Mouse (Mus musculus) monocyte, adult 5-6 weeks (primary cell): ENCODE data around the gene Nudt22. TPM values are rescaled to one million over a fixed set of nuclear protein-coding genes. Genes with fewer than 3 reads are reported as not detected.

ENCODE experiments used
- ATAC-seq: fragments of 153-309, 156-312 bp; replicated peaks from 2 replicates; pipeline ENCODE4 v1.8.0; 2017; ENCODE audit warnings: mild to moderate bottlenecking; ENCODE audit not compliant: low TSS enrichment, insufficient number of reproducible peaks, severe bottlenecking, poor library complexity, low FRiP score
- total RNA-seq: library from RNA; stranded (forward); fragments of 200-1000, 200-491, 200-594 nt; gene quantifications from 3 replicates; pipeline ENCODE4 v1.2.3, GENCODE M21; 2017

Gene Nudt22
- total RNA-seq: 8.8 to 12.2 TPM (median 9.7 TPM) in 3 replicates

DNA sequence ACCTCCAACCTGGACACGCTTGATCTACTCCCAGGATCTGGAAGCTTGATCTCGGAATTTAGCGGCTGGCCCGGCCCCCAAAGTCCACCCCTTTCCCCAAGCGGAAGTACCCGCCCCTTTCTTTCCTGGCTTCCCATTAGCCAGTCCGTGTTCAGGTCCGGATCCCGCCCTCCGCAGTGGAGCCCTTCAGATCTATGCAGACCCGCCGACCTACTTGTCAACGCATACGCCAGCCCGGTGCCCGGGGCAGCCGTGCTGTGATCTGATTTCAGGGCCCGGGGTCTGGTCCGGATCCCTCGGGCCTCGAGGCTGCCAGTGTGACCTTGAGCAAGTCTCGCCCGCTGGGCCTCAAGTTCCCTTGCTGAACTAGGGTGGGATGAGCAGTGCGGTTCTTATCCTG, at the start of gene Nudt22, which contains the start of gene Trpt1:
TSS of gene Nudt22 (minus strand) at position 112 of the 400 bp plus-strand sequence.
TSS of gene Trpt1 (plus strand) at position 126 of the 400 bp plus-strand sequence.
- ATAC-seq: peak; percentile 47

DNA sequence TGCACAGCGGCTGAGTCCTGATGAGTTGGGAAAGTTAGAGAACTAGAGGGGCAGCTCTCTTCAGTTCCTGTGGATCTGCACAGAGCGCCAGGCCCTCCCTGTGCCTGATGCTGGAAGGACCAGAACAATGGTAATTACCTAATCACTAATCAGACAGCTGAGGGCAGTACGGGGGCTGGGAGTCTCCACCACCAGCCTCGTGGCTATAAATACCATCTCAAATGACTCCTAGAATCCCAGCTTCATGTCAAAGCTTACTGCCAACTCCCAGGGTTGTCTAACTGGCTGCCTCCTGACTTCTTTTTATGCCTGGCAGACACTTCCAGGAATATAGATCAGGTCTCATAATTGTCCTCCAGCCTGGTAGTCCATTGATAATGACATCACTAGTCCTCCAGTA, 48.8 kb upstream of the Nudt22 start:
- no peak for ATAC-seq

DNA sequence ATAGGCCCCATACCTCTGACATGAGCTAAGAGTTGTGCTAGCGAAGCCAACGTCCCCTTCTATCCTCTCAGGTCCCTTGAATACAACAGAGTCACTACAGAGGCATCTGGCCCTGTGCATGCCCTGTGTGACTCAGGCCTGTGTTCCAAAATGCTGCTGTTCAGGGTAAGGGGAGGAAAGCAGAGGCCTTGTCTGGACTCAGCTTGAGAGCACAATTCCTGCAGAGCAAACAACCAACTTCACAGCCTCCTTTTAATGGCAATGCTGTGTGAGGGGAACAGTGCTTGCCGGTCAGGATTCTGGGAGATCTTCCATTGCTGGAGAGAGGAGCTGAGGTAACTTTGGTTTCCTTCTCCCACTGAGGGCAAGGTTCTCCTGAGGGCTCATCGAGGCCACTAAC, 48.4 kb upstream of the Nudt22 start:
- ATAC-seq: no peak

DNA sequence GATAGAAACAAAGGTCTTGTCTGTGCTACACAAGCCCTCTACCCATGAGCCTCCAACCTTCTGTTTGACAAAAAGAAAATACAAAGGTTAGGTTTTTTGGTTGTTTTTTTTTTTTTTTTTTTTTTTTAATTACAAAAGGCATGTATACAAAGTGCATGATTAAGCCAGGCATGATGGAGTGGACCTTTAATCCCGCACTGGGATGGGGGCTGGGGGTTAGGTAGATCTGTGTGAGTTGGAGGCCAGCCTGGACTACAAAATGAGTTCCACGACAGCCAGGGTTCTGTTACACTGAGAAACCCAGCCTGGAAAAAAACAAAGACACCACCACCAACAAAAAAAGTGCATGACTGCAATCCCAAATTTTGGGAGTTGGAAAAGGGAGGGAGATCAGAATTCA, 45.3 kb upstream of the Nudt22 start:
- ATAC-seq: no peak

DNA sequence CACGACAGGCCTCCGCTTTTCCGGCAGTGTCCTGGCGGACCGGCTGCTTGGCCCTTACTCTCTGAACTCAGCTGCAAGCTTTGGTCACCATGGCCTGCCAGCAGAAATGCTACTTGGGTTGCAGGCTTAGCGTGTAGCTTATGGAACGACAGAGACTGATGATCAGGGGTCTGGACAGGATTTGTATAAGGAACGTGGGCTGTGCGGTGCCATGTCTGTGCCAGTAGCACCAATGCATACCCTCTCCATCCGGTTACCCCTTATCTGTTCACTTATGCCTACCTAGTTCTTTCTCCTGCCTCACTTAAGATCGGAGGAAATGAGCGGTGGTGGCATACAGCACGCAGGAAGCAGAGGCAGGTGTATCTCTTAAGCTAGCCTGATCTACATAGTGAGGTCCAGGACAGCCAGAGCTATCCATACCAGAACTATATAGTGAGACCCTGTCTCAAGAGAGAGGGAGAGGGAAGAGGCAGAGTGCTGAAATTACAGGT, 44.8 kb upstream of the Nudt22 start:
- ATAC-seq: 0 out of 2 replicates have a peak, but pooled peaks have one; percentile 1

DNA sequence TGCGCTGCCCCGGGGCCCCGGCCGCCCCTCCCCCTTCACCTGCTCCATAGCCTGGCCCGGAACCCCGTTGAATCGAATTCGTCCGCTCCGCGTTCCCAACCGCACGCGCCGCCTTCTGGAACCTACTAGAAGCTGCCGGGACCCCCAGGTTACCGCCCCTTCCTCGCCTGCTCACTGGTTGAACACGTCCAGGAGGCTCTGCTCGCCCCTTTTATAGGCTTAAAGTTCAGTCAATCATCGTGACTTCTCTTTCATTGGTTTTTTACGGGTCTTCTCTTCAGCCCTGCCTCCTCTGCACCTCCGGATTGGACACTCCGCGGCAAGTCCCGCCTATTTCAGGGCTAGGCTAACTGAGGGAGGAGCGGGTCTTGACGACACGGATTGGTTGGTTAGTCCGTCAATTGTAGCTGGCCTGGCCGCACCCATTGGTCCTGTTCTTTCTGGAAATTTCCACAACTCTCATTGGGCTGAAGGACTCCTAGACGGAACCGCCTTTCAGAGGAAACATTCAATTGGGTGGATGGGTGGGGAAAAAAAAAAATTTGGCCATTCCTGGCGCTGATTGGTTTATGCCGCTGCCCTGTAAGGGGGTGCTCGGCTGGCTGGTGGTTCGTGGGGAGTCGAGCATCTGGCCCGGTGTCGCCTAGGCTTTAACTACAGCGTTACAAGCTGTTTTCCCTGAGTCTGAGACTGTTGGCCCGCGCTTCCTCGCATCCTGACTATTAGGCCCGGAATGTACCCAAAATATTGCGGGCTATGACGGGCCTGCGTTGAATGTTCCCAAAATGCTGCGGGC, 44.1 kb upstream of the Nudt22 start, which contains the start of gene Stip1:
TSS of gene Stip1 (minus strand) at position 127 of the 796 bp plus-strand sequence.
- peak; percentile 96 for ATAC-seq

DNA sequence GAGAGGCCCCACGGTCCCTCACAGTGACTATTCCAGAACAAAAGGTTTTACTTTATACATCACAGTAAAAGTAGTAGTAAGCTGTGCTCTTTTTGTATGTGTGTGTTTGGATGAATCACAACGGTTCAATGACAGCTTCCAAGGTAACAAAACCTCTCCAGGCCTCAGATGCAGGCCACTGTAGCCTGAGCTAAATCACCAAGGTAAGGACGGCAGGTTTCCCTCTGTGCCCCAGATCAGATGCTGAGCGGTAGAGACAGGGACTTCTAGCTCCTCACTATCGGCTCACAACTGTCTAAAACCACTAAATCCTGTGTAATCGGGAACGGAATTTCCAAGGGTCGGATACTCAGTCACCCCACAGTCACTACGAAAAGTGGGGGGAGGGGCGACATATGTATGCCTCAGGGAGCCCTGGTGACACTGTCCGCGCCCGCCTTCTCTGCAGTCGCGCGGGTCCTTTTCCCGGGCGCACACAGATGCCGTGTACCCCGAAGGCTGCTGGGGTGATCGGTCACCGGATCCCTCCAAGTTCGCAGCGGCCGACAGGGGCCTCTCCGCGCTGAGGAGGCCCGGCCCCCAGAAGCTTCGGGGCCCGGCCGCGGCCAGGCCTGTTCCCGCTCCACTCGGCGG, 43.3 kb upstream of the Nudt22 start:
- ATAC-seq: no peak

DNA sequence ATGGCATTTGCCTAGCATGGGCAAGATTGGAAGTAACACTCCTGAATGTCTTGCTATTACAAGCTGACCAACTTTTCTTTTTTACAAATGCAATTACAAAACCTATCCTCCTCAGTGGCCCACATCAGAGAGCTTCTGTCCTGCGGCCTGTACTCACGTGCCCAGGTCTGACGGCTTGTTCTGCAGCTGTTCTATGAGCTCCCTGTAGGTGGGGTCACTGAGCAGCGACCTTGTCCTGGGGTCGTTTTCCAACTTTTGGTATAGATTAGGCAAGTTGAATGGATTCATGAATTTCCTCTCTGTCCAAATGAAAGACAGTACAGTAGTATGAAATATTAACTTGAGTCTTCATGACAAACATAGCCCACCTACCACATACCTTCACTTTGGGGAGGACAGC, 38.1 kb upstream of the Nudt22 start:
- no peak for ATAC-seq

DNA sequence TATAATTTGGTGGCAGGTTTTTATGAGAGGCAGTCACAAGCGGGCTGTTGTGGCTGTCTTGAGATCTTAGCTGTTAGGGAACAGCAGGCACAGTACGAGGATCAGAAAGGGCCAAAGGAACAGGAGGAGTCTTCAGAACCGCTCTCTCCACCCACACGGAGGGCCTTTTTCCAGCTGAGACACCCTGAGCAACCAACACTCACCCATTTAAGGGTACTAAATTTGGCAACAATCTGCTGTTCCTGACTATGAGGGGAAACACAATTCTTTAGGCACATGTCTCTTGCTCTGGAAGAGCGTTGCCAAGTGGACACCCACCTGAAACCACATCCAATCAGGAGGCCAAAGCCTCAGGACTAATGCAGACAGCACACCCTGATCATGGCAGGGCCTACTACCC, 33.6 kb upstream of the Nudt22 start:
- no peak for ATAC-seq

DNA sequence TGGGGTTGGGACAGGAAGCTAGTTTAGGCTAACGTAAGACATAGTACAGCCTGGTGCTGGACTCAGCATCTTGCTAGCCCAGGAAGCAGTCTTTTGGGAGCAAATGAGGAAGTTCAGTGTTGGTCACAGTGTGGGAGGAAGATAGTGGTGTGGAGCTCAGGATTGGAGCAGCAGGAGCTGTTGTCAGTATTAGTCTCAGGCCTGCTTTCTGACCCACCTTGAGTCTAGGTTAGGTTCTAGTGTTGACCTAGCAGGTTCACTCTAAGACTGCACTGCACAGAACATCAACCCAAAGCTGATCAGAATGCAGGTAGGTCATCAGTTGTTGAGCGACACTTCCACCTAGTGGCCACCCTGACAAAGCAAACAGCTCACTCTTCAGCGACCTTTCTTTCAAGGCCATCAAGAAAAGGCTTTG, 24.3 kb upstream of the Nudt22 start:
- ATAC-seq: peak; percentile 36; the same call in 1 of the 2 replicates

DNA sequence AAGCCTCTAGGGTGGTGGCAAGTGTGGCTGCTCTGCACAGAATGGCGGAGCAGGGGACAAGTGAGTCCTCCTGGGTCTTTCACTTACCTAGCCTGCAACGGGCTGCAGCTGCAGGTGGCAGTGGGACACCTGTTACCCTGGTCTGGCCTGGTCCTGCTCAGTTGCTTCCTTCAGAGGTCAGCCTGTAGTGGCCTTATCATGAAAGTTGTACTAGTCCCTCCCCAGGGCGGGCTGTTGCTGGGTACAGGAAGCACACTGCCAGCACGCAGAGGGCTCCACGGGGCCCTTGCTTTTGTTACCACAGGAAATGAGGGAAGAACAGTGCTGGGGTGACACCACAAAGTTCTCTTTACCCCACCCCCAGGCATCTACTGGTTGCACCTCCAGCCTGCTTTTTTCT, 23.3 kb upstream of the Nudt22 start, which contains the start of gene Fermt3:
TSS of gene Fermt3 (minus strand) at position 279 of the 400 bp plus-strand sequence.
- ATAC-seq: peak; percentile 78

DNA sequence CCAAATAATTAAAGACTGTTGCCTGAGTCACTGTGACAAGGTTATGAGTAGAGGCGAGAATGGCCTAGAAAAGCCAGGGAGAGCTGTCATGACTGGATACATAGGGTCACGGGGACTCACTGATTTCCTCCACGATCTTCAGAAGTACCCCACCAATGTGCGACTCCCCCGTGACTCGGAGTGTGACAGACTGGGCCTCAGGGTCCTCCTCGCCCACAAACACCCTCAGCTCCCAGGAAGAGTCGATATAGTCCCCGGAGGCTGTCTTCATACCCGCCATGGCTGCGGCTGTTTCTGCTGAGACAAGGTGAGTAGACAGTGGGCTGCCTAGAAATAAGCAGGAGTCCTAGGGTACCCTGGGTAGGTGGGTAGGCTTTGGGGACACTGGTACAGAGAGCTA, 22.6 kb upstream of the Nudt22 start:
- peak; percentile 20; the same call in 1 of the 2 replicates for ATAC-seq

DNA sequence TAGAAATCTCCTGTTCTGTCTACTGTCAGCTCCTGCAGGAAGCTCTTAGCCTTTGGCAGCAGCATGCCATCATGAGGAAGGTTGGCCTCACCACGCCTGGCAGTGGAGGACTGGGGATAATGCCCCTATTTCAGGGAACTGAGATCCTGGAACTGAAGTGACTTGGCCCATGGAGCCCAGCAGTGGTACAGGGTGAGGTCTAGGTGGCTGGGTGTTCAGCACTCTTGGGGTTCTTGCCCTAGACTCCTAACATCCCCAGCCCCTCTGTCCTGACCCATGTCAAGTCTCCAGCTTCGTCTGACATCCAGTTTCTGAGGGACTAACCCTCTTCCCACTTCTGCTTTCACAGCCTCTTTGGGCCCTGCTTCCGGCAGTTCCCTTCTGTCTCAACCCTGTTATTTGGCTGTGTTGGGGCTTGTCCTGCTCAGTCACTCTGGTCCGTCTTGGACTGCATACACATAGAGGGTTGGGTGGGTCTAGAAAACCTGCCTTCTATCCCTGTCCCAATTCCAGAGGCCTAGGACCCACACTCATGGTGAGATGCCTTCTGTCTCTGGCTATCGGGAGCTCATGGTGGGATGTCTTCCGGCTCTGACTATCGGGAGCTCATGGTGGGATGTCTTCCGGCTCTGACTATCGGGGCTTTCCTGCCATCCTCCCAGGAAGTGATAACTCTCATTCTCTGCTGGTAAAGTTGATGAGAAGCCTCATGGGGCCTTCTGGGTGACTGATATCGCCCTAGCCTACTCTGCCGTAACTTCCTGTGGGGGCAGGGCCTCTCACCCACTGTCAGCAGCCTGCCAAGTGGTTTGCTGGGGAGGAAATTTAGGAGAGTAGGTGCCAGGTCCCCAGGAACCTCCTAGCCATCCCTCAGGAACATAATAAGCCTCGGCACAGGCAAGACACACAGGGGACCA, 21.9 kb upstream of the Nudt22 start:
- peak; percentile 40 for ATAC-seq

DNA sequence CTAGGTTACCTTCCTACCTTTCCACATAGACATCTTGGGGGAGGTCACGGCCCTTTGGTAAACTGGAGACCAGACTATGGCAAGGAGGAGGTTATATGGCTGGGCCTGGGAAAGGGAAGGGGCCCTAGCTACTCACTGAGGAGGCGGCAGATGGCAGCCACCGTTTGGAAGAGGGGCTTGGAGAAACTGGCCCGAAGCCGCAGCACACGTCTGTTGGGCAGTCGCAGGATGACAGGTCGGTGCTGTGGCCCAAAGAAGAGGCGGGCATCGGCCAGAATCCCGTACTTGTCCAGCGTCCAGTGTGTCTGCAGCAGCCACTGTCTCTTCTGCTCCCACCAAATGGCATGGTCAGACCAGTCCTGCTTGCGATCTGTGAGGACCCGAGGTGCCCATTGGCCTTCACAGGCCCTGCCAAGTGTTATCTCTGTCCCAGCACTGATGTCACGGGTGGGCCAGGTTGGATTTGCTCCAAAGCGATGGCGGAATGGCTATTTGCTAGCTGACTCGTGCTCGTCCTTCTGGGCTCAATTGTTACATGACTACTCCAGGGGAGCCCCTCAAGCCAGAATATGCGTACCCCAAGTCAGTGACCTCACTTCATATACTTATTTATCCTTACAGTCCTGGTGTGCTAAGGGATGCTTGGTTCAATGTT, 18.7 kb upstream of the Nudt22 start:
- no peak for ATAC-seq

DNA sequence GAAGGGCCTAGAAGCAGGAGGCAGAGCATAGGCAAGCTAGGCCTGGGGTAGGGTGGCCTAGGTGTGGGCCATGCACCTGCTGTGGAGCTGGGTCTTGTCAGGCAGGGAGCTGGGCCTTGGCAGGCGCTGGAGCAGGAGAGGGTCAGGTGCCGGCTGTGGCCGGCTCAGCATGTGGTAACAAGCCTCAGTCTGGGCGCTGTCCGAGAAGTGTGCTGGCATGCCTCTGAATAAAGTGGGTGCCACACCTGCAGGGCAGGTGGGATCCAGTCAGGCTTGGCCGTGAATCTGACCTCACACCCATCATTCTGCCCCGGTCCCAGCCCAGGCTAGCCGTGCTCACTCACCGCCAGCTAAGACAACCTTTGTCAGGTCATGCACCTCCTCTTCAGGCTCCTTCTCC, 18.1 kb upstream of the Nudt22 start:
- no peak for ATAC-seq

DNA sequence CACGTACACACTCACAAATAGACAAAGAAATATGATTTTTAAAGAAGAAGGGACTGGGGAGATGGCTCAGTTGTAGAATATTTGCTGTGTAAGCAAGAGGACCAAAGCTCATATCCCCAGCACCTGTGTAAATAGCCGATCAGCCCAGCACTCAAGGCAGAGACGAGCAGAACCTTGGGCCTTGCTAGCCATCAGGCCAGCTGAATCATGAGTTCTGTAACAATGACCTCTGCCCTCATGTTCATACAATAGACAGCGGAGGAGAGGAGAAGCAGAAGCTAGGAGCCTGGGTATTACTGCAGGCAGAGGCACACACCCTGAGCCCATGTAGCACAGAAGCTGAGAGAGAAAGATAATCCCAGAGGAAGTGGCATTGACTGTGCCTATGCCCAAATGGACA, 16.5 kb upstream of the Nudt22 start:
- ATAC-seq: no peak

DNA sequence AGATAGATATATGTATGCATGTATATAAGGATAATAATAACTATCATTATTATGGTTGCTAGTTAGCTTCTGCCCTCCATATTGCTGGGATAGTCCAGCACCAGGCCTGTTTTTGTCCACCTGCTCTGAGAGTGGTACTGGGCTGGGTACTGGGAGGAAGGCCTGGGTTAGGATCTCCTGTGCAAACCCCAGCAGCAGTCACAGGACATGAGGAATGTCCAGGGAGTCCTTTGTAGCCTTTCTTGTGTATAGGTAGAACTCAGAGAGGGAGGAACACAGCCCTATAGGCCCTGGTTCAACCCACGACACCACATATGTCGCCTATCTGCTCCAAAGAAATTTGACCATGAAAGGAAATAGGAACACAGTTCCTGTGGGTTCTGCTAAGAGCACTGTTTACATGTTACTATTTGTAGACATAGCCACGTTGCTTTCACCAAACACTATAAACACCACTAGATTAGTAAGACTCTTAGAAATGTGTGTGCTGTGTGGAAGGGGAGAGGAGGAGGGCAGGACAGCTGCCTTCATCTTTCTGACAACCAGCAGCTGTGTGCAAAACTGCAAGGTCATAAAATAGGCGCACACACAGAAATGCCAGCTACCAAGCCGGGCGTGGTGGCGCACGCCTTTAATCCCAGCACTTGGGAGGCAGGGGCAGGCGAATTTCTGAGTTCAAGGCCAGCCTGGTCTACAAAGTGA, 11.1 kb upstream of the Nudt22 start:
- ATAC-seq: no peak; the same call in 1 of the 2 replicates
